Mouse (Mus musculus) lung, postnatal 0 days (tissue): ENCODE measurements around the gene Ccn6. TPM values are rescaled to one million over a fixed set of nuclear protein-coding genes. Genes with fewer than 3 reads are reported as not detected.

ENCODE experiments used
- ATAC-seq: fragments of 200-750 bp; cut with Nextera tagmentation; 2 replicates; pipeline ENCODE4 v1.8.0; 2017; ENCODE audit warnings: moderate library complexity
- DNase-seq: peaks from one replicate; pipeline ENCODE4 v3.0.0-alpha.2; 2016; ENCODE audit warnings: low spot score
- H3K27ac ChIP-seq: fragments of 300-500 bp; sonication (generic); 2 replicates; pipeline ENCODE4 v1.5.1; 2014; ENCODE audit warnings: antibody characterized with exemption, mild to moderate bottlenecking, low read length, mixed read lengths
- H3K27me3 ChIP-seq: fragments of 300-500 bp; sonication (generic); replicated peaks from 2 replicates; pipeline ENCODE4 v1.6.1; 2014; ENCODE audit warnings: low read length, mixed read lengths; ENCODE audit not compliant: insufficient read depth
- H3K36me3 ChIP-seq: fragments of 300-500 bp; sonication (generic); 2 replicates; pipeline ENCODE4 v1.6.1; 2014; ENCODE audit warnings: low read length, mixed read lengths; ENCODE audit not compliant: insufficient read depth
- H3K4me1 ChIP-seq: fragments of 300-500 bp; sonication (generic); 2 replicates; pipeline ENCODE4 v1.6.1; 2014; ENCODE audit warnings: antibody characterized with exemption, low read depth, low read length, mixed read lengths; ENCODE audit not compliant: insufficient read depth
- H3K4me2 ChIP-seq: fragments of 300-500 bp; sonication (generic); replicated peaks from 2 replicates; pipeline ENCODE4 v1.6.1; 2014; ENCODE audit warnings: low read depth, mild to moderate bottlenecking, low read length, moderate library complexity, mixed read lengths
- H3K4me3 ChIP-seq: fragments of 300-500 bp; sonication (generic); 2 replicates; pipeline ENCODE4 v1.5.1; 2014; ENCODE audit warnings: low read depth, low read length
- H3K9ac ChIP-seq: fragments of 300-500 bp; sonication (generic); replicated peaks from 2 replicates; pipeline ENCODE4 v1.6.1; 2014; ENCODE audit warnings: low read depth, mild to moderate bottlenecking
- H3K9me3 ChIP-seq: fragments of 300-500 bp; sonication (generic); 2 replicates; pipeline ENCODE4 v1.6.1; 2016; ENCODE audit warnings: low read length, mixed read lengths
- CTCF ChIP-seq: IDR thresholded peaks from 2 replicates; pipeline ENCODE4 v1.5.1; 2016; ENCODE audit warnings: antibody characterized with exemption, mild to moderate bottlenecking
- EP300 ChIP-seq: IDR thresholded peaks from 2 replicates; pipeline ENCODE4 v1.6.1; 2016; ENCODE audit warnings: antibody characterized with exemption, mild to moderate bottlenecking, control low read depth
- WGBS: fragments of 180-500 bp; shearing (Covaris S2); extraction: QIAGEN DNeasy Blood & Tissue Kit; methylation state at CpG from one replicate; pipeline ENCODE4 v1.1.7; 2014; 5-methylcytosine and 5-hydroxymethylcytosine counted together
- polyA plus RNA-seq: library from polyadenylated mRNA; unstranded; fragments of >200 nt; fragmentation: Nextera tagmentation; extraction: Ambion mirVana; gene quantifications from 2 replicates; pipeline ENCODE4 v1.2.1, GENCODE M21; 2015

The Ccn6 gene
- polyA plus RNA-seq, 1 experiment from 2014 or later = not detected

- WGBS = 11% methylated on average over 26 of the region's 26 CpGs
These were observed 8.3 kb upstream of the Ccn6 start for GRCm38 (mm10) chr10:39171603-39172539.

GRCm38 (mm10) chr10:39171134-39171533 is 7.5 kb upstream of the Ccn6 start:
- no peaks in the 10 kb centered on the region for H3K36me3 ChIP-seq
- peak overlapping the region; percentile 72 for H3K4me2 ChIP-seq
- no peaks in the 10 kb centered on the region for H3K27me3 ChIP-seq
- H3K4me3 ChIP-seq = peak overlapping the region; percentile 43
- ATAC-seq (peak; percentile 89), DNase-seq (peak; percentile 94)
- no peaks in the 10 kb centered on the region for H3K9me3 ChIP-seq
- under 1% methylated on average over 19 of the region's 19 CpGs for WGBS
- TF ChIP-seq EP300 (0 out of 2 replicates have a peak, but pooled peaks have one; percentile 46), CTCF (peak; percentile 96)
- peaks cover 18% of the 10 kb centered on the region for H3K4me1 ChIP-seq
- peak overlapping the region; percentile 78 for H3K27ac ChIP-seq
- 0 out of 2 replicates have a peak overlapping the region, but pooled peaks have one; percentile 9 for H3K9ac ChIP-seq

More at GRCm38 (mm10) chr10:39171603-39172539, 8.3 kb upstream of the Ccn6 start:
- ATAC-seq (peak; percentile 74), DNase-seq (peak; percentile 94)
- Histone ChIP-seq H3K4me1 (peaks cover 15% of the 10 kb centered on the region), H3K4me3 (peak overlapping the region; percentile 43), H3K9ac (0 out of 2 replicates have a peak overlapping the region, but pooled peaks have one; percentile 9), H3K4me2 (peak overlapping the region; percentile 72), H3K27ac (peak overlapping the region; percentile 78), H3K9me3 (no peaks in the 10 kb centered on the region), H3K36me3 (no peaks in the 10 kb centered on the region), H3K27me3 (no peaks in the 10 kb centered on the region)
- peak; percentile 81 for TF ChIP-seq CTCF
- no peak for TF ChIP-seq EP300

GRCm38 (mm10) chr10:39170706-39171105 is 7.1 kb upstream of the Ccn6 start:
- DNase-seq = peak; percentile 19
- no peak for ATAC-seq
- no peaks in the 10 kb centered on the region for H3K36me3 ChIP-seq
- no peak overlapping the region for H3K9ac ChIP-seq
- TF ChIP-seq EP300 (no peak), CTCF (no peak)
- H3K4me1 ChIP-seq = peaks cover 20% of the 10 kb centered on the region
- no peak overlapping the region for H3K4me2 ChIP-seq
- no peak overlapping the region for H3K27ac ChIP-seq
- no peak overlapping the region for H3K4me3 ChIP-seq
- no peaks in the 10 kb centered on the region for H3K9me3 ChIP-seq
- WGBS = 11% methylated on average over 6 of the region's 6 CpGs
- H3K27me3 ChIP-seq = no peaks in the 10 kb centered on the region

GRCm38 (mm10) chr10:39170181-39170580 is 6.6 kb upstream of the Ccn6 start:
- TF ChIP-seq EP300 (no peak), CTCF (peak; percentile 87)
- ATAC-seq (peak; percentile 13; the same call in 1 of the 2 replicates), DNase-seq (peak; percentile 74)
- Histone ChIP-seq H3K9ac (no peak overlapping the region), H3K4me1 (peaks cover 20% of the 10 kb centered on the region), H3K9me3 (no peaks in the 10 kb centered on the region), H3K4me3 (no peak overlapping the region), H3K36me3 (no peaks in the 10 kb centered on the region), H3K4me2 (peak overlapping the region; percentile 39), H3K27ac (no peak overlapping the region), H3K27me3 (no peaks in the 10 kb centered on the region)
- WGBS = 15% methylated on average over 8 of the region's 8 CpGs

GRCm38 (mm10) chr10:39169642-39170041 is 6.0 kb upstream of the Ccn6 start:
- TF ChIP-seq CTCF (no peak), EP300 (no peak)
- Histone ChIP-seq H3K9ac (no peak overlapping the region), H3K4me3 (no peak overlapping the region), H3K27me3 (no peaks in the 10 kb centered on the region), H3K4me2 (peak overlapping the region; percentile 39), H3K36me3 (no peaks in the 10 kb centered on the region), H3K4me1 (peaks cover 20% of the 10 kb centered on the region), H3K9me3 (no peaks in the 10 kb centered on the region), H3K27ac (no peak overlapping the region)
- DNase-seq = no peak
- WGBS = 55% methylated on average over 9 of the region's 9 CpGs
- no peak for ATAC-seq

- H3K27ac ChIP-seq = no peak overlapping the region
- H3K4me2 ChIP-seq = no peak overlapping the region
- no peak for DNase-seq
- H3K27me3 ChIP-seq = no peaks in the 10 kb centered on the region
- 69% methylated on average over 11 of the region's 11 CpGs for WGBS
- H3K36me3 ChIP-seq = no peaks in the 10 kb centered on the region
- no peak for TF ChIP-seq EP300
- H3K4me1 ChIP-seq = peaks cover 14% of the 10 kb centered on the region; the same call in 1 of the 2 replicates
- no peak overlapping the region for H3K9ac ChIP-seq
- no peak overlapping the region for H3K4me3 ChIP-seq
- ATAC-seq = no peak
- no peaks in the 10 kb centered on the region for H3K9me3 ChIP-seq
These were observed 4.0 kb upstream of the Ccn6 start for GRCm38 (mm10) chr10:39167611-39168010.
